Mouse (Mus musculus) Muller cell, postnatal 12 days (primary cell): ENCODE measurements around the gene Eya3.
"Not testable (repeated sequence)": the region's sequence is repeated elsewhere in the genome, so short reads cannot be mapped to it uniquely, and the experiment has no call there.

Source experiments
- DNase-seq: peaks from one replicate; pipeline ENCODE4 v3.0.0-alpha.2; 2015; ENCODE audit errors: inconsistent ontology term

The Eya3 gene

DNA sequence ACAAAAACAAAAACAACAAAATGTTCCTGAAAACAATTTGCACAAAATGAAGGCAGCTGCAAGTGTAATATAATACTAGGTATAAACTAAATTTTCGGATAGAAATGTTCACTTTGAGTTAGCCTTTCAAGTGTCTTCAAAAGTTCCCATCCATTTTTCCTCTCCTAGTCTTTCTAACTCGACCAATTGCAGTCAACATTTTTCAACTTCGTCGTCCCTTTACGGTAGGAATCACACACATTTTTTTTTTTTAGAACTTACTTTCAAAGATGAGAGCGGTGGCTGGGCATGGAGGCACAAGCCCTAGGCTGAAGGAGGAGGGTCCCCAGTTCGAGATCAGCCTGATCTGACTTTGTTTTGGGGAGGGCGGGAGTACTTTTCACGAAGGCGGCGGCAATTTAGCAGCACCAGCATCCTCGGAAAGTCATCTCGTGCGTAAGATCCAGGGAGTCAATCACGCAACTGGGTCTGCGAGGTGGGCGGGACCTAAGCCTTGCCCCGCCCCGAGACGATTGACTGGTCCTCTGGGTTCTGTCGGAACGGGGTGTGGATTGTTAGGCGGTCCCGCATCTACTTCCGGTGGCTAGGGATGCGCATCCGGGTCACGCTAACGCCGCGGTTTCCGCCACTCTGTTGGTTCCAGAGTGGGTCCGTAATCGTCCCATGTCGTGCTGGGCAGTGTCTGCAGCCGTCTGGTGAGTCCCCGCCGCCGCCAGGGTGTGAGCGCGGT is at the start of gene Eya3:
Gene Eya3 (plus strand): TSS at position 527 of the 730 bp plus-strand sequence.
- DNase-seq: peak; percentile 97

GRCm38 (mm10) chr4:132590642-132591041 is 48.1 kb upstream of the Eya3 start:
- DNase-seq: no peak

- DNase-seq: no peak
Measured at GRCm38 (mm10) chr4:132592958-132593357, 45.8 kb upstream of the Eya3 start.

DNA sequence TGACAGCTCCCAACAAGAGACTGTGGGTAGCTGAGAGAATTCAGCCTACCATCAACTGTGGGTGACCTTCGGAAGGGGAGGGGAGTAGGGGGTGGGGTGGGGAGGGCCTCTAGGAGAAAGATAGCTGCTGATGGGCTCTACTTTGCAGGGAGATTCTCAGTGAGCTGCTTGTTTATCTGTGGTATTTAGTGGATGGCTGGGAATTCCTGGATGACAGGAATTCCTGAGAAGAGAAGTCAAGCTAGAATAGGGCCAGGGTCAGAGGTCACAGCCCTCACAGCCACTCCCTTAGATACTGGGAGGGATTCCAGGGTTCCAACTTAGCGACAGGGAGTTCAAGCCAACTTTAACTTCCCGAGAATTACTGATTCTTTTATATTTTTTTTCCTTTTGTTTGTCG is 44.6 kb upstream of the Eya3 start:
- no peak for DNase-seq

DNA sequence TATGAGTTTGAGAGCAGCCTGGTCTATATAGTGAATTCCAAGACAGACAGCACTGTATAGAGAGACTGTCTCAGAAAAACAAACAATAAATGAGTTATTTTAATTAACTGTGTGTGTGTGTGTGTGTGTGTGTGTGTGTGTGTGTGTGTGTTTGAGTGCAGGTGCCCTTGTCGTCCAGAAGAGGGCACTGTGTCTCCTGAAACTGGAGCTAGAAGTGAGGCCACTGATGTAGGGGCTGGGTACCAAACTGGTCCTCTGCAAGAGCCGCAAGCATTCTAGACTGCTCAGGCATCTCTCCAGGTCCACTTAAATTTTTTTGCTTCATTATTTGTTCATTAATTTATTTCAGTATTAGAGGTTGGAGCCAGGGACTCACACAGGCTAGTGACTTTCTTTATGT is 39.9 kb upstream of the Eya3 start:
- no peak for DNase-seq

DNA sequence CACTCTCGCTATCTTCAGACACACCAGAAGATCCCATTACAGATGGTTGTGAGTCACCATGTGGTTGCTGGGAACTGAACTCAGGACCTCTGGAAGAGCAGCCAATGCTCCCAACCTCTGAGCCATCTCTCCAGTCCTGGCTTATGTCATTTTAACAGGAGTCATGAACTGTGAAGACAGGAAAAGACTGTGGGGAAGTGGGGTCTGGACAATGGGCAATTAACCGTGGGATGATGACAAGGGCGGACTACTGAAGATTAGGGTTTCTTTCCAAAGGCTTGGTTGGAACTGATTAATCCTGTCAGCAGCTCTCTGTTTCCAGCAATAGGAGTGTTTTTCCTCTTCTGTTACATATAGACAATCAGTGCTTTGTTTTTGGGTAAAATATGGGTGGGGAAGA is 39.0 kb upstream of the Eya3 start:
- no peak for DNase-seq

- no peak for DNase-seq
Measured at GRCm38 (mm10) chr4:132600465-132600864, 38.3 kb upstream of the Eya3 start.

GRCm38 (mm10) chr4:132601242-132601641 is 37.5 kb upstream of the Eya3 start:
- not testable (repeated sequence) for DNase-seq

DNA sequence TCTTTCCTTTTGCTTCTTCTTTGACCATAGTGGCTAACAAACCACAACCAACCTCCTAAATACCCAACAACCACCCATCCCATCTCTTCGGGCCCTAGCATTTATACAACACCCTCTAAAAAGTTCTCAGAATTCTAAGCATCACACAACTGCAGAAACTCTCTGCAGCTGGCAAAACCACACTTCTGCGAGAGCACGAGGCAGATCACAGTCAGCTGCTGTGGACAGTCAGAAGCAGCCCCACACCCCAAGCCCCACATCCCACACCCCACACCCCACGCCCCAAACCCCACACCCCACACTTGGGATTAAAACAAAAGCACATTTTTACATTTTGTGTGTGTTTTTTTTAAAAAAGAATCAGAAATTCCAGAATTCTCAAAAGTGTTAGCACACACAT is 35.3 kb upstream of the Eya3 start:
- no peak for DNase-seq

DNA sequence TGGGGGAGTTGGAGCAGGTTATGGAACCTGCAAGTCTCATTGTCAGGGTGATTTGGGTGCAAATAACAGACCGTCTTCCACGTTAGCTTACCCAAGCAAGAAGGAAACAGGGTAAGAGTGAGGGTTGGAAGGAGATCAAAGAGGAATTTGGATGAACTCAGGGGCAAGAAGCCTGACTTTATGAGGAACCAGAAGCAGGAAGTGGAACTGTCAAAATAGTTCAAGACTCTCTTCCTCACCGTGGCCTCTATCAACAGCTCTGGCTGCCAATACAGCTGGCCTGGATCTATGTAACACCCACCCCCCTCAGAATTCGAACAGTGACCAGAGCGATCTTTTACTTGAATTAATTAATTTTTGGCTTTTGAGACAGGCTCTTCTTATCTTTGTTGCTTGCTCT is 33.0 kb upstream of the Eya3 start:
- no peak for DNase-seq

GRCm38 (mm10) chr4:132608147-132608546 is 30.6 kb upstream of the Eya3 start:
- DNase-seq: peak; percentile 63

- no peak for DNase-seq
Measured at GRCm38 (mm10) chr4:132610301-132610984, 28.3 kb upstream of the Eya3 start.

- DNase-seq: no peak
Measured at GRCm38 (mm10) chr4:132611320-132611719, 27.5 kb upstream of the Eya3 start.

- DNase-seq: no peak
Measured at GRCm38 (mm10) chr4:132617873-132618272, 20.9 kb upstream of the Eya3 start.

DNA sequence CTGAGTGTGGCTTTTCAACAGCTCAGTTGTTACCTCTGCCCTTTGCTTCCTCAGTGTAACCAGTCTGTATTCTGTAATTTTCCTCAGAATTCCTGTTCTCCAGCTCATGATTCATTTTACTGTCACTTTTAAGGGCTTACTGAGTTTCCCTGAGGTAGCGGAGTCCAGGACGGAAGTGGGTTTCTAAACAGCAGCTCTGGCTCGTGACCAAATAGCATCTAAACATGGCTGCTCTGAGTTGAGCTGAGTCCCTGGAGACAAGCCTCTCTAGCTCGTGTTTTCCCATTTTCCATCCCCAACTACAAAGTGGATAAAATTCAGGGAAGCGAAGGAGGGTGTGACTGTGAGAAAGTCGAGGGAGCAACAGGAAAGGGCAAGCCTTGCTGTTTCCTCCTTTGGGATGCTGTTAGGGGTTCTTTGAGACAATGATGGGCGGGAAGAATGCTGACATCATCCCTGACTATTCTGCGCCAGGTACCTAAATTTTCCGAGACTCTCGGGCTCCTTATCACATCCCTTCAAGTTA is 19.9 kb upstream of the Eya3 start:
- DNase-seq: no peak

GRCm38 (mm10) chr4:132620134-132620533 is 18.7 kb upstream of the Eya3 start:
- DNase-seq: no peak

- DNase-seq: no peak
Measured at GRCm38 (mm10) chr4:132621287-132622068, 17.3 kb upstream of the Eya3 start.

DNA sequence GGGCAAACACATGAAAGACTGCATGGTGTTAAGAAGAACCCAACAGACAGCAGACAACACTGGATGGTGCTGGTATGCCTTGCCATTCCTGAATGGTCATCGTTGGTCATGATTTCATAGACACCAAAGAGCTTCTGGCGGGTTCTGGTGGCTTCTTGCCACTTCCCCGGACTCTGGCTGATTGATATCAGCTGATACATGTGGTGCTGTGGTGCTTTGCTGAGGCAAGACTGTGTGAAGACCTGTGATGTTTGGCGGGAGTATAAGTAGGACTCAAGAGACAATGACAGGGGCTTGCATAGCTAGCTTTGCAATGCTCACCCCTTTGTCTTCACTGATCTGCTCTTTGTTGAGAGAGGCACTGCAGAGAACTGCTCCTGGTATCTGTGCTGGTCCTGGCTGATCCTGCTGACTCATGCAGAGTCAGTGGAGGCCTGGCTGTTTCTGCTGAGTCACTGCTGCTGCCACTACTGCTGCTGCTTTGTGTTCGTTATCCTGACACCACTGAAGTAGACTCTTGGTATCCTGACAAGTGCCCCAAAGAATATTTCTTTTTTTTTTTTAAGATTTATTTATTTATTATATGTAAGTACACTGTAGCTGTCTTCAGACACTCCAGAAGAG is 14.6 kb upstream of the Eya3 start:
- DNase-seq: no peak

- DNase-seq: no peak
Measured at GRCm38 (mm10) chr4:132628830-132629229, 10.0 kb upstream of the Eya3 start.

GRCm38 (mm10) chr4:132635971-132636370 is 2.8 kb upstream of the Eya3 start:
- no peak for DNase-seq

- peak; percentile 40 for DNase-seq
Measured at GRCm38 (mm10) chr4:132636554-132636953, 2.2 kb upstream of the Eya3 start.

DNA sequence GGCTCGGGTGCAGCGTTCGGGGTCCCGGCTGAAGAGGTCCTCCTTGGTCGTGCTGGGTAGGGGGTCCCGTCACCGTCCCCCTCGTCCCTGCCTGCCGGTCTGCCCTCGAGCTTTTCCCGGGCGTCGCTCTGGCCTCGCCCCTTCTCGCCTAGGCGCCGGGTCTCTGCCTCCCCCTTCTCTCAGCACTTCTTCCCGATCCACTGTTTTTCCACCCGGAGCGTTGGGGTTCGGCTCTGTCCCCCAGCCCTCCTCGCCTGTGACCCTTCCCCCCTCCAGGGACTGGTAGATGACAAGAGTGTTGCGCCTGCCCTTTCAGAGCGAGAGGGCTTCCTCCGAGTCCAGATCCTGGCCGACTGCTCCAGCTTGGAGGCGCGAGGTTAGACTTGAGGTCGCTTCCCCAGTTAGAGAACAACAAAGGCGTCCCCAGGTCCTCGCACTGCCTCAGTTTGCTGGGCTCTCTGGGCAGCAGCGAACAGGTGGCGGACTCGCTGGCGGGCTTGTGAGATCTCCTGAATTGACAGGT is 465 bp downstream of the Eya3 start:
- no peak for DNase-seq
